Mouse (Mus musculus) layer of hippocampus, adult 9-11 months (tissue): ENCODE data around the gene Iqcf3.
"Not testable (repeated sequence)": the region's sequence is repeated elsewhere in the genome, so short reads cannot be mapped to it uniquely, and the experiment has no call there.

Experiments used
- DNase-seq: peaks from one replicate; pipeline ENCODE4 v3.0.0; 2022

Gene Iqcf3

DNA sequence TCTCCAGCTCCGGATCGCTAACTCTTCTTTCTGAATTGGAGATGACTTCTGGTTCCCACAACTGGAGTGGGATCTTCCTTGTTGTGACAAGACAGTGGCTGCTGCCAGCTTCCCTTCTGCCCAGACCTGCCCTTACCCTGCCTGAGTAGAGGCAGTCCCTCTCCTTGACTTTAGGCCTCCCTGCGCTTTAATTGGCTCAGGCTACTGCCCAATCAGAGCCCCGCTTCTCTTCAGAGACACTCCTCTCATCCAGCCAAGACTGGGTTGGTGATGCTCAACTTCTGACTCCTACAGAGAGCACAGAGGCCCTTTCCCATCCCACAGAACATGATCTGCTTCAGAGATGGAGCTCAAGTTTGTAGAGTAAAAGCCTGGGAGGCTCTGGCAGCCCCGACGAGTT, 57.2 kb downstream of the Iqcf3 start:
- no peak for DNase-seq

GRCm38 (mm10) chr9:106501846-106502245, 59.6 kb downstream of the Iqcf3 start:
- DNase-seq, result no peak

GRCm38 (mm10) chr9:106499667-106500066, 61.8 kb downstream of the Iqcf3 start, which contains the start of gene Iqcf1:
Gene Iqcf1 (plus strand): TSS chr9:106499967.
- no peak for DNase-seq

GRCm38 (mm10) chr9:106487602-106488001, 73.8 kb downstream of the Iqcf3 start:
- DNase-seq, result not testable (repeated sequence)

- DNase-seq, result no peak
These were observed 76.4 kb downstream of the Iqcf3 start for GRCm38 (mm10) chr9:106485076-106485475.

- DNase-seq, result no peak
These were observed 77.8 kb downstream of the Iqcf3 start for GRCm38 (mm10) chr9:106483606-106484005.

DNA sequence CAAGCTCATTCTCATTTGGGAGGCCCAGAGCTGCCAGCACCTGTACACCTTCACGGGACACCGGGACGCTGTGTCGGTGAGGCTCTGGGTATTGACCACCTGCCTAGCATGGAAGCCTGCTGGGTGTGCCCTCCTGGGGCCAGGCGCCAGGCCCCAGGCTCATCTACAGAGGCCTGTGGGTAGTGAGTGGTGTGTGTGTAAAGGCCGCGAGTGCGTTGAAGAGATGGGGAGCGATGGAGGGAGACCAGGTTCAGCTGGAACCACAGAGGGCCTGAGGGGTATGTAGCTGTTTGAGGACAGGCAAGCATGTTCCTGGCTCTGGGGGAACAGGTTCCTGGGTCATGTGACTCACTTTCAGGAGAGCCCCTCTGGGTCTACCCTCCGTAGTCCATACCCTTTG, 78.3 kb downstream of the Iqcf3 start:
- DNase-seq, result no peak

DNA sequence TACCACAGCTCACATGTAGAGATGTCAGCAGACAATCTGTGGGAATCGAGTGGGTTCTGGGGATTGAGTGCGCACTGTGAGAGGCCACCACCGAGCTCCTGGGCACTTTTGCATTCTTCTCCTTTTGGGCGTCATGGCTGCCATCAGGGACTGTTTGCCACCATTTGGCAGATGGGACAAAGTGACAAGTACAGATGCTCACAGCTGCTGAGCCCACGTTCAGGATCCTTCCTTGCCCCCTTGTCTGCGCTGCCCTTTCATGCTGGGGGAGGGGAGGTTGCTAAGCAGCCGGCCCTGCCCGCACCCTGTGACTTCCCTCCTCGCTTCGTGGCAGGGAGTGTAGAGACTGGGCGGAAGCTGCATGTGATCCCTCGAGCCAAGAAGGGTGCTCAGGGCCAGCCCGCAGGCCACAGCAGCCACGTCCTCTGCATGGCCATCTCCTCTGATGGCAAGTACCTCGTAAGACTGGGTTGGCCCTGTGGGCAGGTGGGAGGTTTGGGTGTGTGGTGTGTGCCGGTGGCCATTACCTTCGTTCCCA, 78.8 kb downstream of the Iqcf3 start:
- no peak for DNase-seq

DNA sequence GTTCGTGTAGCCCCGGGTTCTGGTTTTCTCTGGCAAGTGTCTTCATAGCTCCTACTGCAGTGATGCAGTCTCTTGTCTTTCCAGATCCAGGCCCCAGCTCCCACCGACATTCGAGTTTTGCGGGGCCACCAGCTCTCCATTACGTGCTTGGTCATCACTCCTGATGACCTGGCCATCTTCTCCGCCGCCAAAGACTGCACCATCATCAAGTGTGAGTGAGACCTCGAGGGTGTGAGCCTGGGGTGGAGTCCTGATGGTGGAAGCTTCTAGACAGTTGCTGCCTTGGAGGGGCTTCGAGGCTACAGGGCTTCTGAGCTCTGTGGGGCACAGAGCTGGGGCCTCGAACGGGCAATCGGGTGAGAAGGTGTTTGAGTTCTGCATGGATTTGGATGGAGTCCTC, 79.8 kb downstream of the Iqcf3 start:
- no peak for DNase-seq

DNA sequence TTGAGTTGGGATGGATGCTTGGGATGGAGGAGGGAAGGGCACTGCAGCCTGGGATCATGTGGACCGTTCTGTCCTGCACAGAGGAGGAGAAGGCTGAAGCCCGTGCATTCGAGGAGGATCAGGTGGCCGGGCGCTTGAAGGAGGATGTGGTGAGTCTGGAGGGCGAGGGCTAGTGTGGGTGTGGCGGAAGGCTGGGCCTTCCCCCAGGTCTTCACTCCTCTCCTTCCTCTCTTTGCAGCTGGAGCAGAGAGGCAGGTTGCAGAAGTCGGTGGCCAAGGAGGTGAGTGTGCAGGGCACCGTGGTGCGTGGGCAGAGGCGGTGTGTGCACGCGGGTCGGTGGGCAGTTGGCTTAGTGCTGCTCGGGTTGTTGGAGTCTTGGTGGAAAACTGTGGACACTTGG, 80.4 kb downstream of the Iqcf3 start:
- DNase-seq, result no peak

GRCm38 (mm10) chr9:106480541-106480940, 80.9 kb downstream of the Iqcf3 start:
- DNase-seq, result no peak

- DNase-seq, result no peak
These were observed 83.3 kb downstream of the Iqcf3 start for GRCm38 (mm10) chr9:106478101-106478500.

GRCm38 (mm10) chr9:106477649-106478048, 83.8 kb downstream of the Iqcf3 start:
- DNase-seq, result no peak

DNA sequence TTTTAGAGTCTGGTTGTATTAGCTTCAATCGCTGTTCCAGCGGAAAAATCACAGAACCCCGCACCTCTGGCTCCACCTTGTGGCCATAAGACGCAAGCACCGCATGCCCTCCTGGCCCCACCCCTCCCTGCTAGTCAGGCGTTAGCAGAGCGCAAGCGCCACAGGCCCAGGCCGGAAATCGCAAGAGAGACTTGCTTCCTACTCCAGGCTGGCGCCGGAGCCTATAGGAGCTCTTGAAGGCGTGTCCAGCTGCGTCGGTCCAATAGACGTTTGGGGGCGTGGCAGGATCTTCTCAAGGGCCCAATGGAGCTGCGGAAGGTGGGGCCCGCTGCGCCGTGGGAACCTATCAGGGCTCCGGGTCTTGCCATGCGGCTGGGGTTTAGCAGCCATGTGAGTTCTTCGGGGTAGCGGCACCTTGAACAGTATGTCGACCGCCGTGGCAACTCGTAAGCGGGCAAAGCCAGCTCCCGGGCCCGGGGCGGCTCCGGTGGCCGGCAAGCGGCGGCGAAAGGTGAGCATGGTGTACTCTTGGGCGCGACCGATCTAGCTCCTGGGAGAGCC, 84.4 kb downstream of the Iqcf3 start, which contains the start of gene Parp3:
Gene Parp3 (minus strand): TSS at position 26 of the 561 bp plus-strand sequence.
- peak; percentile 100 for DNase-seq

DNA sequence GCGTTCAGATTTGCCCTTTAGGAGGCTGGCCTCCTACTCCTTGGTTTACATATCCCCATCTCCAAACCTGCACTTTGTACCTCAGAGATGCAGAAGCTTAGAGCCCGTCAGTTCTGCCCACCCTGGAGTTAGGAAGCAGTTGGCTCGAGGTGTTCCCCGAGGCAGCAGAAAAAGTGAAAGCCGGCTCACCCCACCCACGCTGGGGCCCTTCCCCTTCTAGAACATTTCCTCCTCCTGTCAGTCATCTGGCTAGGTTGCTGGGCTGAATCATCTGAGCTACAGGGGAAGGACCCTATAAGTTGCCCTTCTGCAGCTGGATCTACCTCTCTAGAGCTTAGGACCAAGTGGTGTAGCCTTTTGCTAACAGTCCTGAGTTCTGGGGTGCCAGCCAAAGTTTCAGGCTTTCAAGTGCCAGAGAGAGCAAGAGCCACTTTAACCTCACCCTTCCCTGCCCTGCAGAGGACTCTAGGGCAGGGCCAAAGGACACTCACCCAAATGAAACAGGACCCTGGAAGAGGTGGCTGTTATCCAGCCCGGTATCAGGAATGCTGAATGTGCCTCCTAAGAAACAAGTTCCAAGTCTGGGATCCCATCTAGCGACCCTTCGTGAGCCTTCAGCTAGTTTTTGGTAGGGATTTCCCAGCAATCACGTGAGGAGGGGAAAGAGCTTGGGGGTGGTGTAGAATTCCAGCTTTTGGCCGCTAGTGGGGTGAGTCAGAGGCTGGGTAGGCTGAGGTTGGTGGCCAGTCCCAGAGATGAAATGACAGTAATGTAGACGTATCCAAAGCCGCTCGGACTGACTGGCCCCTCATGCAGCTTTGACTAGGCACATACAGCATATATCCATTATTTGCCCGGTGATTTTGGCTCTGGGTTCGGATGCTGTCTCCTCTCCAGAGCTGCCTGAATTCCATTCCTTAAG, 85.2 kb downstream of the Iqcf3 start:
- DNase-seq, result peak; percentile 38

GRCm38 (mm10) chr9:106475663-106476001, 85.8 kb downstream of the Iqcf3 start, which contains the start of gene Rrp9:
Gene Rrp9 (plus strand): TSS chr9:106475963.
- DNase-seq, result peak; percentile 5

DNA sequence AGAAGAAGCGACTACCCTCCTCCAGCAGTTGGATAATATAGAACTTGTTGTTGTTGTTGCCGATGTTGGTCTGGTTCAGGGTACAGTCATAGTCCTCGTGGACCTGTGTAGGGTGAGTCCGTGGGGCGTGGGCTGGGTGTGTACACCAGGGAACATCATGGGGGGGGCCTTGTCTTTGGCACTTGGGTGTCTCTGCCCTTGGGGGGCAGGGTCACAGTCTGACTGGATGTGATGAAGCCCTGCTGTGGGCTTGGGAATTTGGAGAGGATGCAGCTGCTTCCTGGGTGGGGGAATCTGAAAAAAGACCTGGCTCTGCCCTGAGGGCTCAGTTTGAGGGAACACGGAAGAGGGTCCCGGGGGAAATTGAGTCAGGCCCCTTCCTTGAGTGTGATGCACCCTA, 86.4 kb downstream of the Iqcf3 start:
- DNase-seq, result peak; percentile 32

DNA sequence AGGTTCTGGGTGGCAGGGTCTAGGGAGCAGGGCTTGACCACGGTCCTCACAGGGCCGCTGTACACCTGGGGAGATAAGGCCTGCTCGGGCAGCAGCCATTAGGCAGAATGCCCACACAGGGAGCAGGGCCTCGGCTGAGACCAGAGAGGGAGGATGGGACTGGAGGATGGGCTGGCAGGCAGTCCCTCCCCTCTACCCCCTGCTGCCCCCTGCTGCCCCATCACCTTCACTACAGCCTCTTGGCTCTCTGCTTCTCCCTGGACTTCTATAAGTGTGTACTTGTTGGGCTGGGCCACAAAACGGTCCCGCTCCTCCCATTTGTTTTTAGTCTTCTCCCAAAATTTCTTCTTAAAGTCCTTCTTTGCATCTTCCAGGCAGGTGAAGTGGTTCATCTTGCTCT, 87.0 kb downstream of the Iqcf3 start:
- DNase-seq, result peak; percentile 52

GRCm38 (mm10) chr9:106473753-106474105, 87.7 kb downstream of the Iqcf3 start:
- peak; percentile 17 for DNase-seq

DNA sequence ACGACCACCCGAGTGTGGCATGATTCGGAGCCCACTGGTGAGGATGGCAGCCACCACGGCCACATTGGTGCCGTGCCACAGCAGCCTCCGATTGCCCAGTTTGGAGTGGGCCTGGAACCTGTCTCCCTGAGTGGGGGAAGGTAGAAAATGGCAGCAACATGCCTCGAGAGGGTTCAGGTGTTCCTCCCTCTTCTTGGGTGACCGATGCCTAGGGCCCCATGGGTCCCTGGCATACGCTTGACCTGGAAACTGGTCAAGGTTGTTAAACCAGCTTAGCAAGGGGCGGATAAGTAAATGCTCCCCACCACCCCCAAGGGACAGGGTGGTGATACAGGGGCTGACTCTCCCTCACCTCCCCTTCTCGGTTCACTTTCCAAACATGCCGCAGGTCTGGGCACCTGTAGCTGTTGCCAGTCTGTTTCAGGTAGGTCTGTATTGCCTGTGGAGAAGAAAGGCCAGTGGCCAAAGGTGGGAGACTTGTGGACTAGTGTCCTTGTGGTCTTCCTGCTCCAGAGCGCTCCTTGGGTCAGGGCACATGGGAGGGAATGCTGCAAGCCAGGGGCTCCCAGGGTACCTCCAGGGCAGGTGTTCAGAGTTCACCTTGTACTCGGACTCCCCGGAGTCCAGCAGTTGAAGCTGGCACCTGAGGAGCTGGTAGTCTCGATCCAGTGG, 88.2 kb downstream of the Iqcf3 start:
- peak; percentile 14 for DNase-seq

DNA sequence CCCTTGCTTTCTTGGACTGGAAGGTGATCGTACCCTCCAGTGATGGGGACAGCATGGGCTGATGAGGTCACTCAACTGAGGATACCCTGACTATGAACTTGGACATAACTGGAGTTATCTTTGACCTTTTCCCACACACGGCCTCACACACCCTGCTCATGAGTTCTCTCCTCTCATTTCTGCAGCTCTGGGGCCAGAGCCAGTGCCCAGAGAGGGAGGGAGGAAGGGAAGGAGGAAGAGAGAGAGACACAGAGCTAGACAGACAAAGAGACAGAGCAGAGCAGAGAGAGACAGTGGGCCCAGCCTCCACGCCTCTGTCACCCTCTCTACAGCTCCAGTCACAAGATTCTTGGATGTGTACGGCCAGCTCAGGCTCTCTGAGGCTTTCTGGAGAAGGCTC, 89.1 kb downstream of the Iqcf3 start:
- peak; percentile 33 for DNase-seq

DNA sequence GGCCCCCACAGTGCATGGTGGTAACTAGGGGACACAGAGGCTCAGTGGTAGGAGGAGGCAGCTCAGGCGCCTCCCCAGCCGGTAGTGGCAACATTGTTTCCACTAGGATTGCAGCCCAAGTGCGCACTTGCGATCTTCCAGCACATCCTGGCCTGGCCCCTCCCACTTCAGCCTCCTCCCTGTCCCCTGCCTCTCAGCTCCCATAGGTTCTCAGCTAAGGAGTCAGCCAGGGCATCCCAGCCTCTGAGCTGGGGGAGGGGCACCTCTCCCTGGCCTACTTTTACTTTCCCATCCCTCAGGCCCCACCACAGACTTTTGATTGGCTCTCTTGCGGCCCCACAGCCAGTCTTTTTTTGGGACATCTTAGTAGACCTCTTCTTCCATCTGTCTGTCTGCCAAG, 89.5 kb downstream of the Iqcf3 start:
- peak; percentile 51 for DNase-seq

DNA sequence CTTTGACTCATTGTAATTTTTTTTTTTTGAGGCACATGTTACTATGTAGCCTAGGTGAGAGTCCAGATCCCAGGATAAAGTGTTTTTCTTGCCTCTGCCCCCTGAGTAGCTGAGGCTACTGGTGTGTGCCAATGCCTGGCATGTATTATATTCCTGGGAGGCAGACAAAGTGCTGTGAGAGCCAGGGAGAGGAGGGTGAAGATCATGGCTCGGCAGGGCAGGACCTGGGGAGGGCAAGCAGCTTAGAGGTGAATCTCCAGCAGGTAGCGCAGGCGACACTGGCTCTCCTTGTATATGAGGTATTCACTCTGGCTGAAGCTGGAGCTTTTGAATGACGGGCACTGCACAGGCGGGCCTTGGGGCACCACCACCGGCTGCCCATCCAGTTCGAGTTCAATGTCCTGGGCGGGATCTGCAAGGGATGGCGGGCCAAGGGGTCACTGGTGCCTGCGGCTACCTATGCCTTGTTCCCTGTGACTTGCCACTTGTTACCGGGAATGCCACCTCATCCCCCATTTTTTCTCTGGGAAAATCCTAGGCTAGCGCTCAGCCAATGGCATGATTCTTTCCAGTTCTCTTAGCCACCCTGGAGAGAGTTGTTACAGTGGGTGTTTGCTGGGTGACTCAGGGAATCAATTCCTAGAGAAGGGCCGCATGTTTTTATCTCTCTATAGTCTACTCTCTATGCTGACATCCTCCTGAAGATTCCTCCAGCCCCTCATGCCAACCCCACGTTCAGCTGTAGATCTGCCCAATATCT, 90.3 kb downstream of the Iqcf3 start:
- DNase-seq, result peak; percentile 17
